Mouse (Mus musculus) WW6 (cell line): ENCODE measurements at regions not wholly inside any gene's neighbourhood (a gene's known extent, or its start where the extent isn't known, plus 50 kb on each side); places are given as distances from the start of the nearest gene placed in this dataset.

Experiments
- DNase-seq: peaks from one replicate; pipeline ENCODE4 v3.0.0-alpha.2; 2013; ENCODE audit warnings: low read depth, low spot score

DNA sequence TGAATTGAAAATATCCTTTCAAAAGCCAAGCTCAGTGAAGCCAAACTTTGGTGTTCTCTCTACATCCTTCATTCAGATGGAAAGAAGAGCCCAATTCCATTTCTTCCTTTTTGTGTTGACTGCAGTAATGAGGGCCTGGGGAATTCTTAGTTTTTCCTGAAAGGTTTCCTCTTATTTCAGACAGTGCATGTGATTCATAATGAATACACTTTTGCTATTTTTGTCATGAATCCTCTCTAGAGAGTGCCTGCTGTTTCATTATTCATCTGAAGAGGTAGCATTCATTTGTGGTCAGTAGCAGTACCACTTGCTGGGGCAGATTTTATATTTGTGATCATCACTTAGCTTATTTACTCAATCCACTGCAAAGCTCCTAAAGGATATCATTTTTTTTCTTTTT, 303.0 kb upstream of the Anxa10 start:
- DNase-seq = no peak

- peak; percentile 57 for DNase-seq
These were observed 294.6 kb upstream of the Anxa10 start for GRCm38 (mm10) chr8:62417549-62417948.
